Comparison of ENCODE assay signal across 16 mouse cellular contexts in the genomic region with DNA sequence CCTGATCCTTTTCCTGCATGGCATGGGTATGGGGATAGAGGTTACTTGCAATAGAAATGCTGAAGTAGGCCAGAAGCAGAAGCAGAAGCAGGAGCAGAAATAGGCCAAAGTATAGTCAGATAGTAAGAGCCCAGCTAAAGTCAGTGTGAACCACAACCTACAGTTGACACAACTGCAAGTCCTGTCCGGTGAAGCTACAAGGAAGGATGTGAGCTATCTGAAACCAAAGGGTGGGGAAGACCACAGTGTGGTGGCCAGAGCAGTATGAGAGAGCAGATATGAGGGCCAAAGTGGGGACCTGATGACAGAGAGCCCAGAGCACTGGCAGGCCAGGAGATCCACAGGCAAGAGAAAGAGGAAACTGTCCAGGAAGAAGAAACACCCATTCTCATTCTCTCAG.
DNase-seq lines count a peak whose midpoint lies in the region; ATAC-seq and TF ChIP-seq lines count a peak whose summit lies in the region.
"Had no signal": no experiment of that assay in that cellular context is flagged by ENCODE, and none has a peak within 500 bp of the region (broad histone marks: within the 10 kb centered on the region; RNA-seq: fewer than 3 reads in every experiment).

No protein-coding gene starts in this region.

- peak overlapping the region; percentile 84 for H3K27ac ChIP-seq in MEL (ENCODE audit: control insufficient read depth, low read depth, low read length)
- H3K27ac ChIP-seq in heart, embryonic 11.5 days (ENCODE audit: low read depth, low read length) = no peak overlapping the region
- H3K27ac ChIP-seq: embryonic facial prominence, embryonic 13.5 days; heart, embryonic 13.5 days; hindbrain, embryonic 12.5 days; hindbrain, postnatal 0 days had no signal

- no peaks in the 10 kb centered on the region for H3K9me3 ChIP-seq in MEL (replicated peaks; ENCODE audit: insufficient read depth, low read length)
- no peaks in the 10 kb centered on the region for H3K9me3 ChIP-seq in heart, embryonic 11.5 days (replicated peaks; ENCODE audit: control insufficient read depth, low read length)
- H3K9me3 ChIP-seq: embryonic facial prominence, embryonic 13.5 days; heart, embryonic 13.5 days; hindbrain, embryonic 12.5 days had no signal

- TF ChIP-seq RAD21 in MEL (IDR thresholded peaks at IDR 0.05; ENCODE audit: low read depth, low read length) = no peak

- H3K9ac ChIP-seq in MEL (ENCODE audit: control insufficient read depth, low read depth, low read length, poor library complexity, severe bottlenecking) = no peak overlapping the region
- H3K9ac ChIP-seq in heart, embryonic 11.5 days (ENCODE audit: low read depth, low read length) = no peak overlapping the region
- H3K9ac ChIP-seq: embryonic facial prominence, embryonic 13.5 days; heart, embryonic 13.5 days; hindbrain, embryonic 12.5 days had no signal

- peak; percentile 90 to 95 for TF ChIP-seq EP300 in MEL (IDR thresholded peaks at IDR 0.05; ENCODE audit: low read depth in 1 of 2, low read length in 2 of 2)

- TF ChIP-seq POLR2A in MEL (IDR thresholded peaks at IDR 0.05; ENCODE audit: control insufficient read depth in 1 of 2, insufficient read depth in 1 of 2, low read depth in 1 of 2, low read length in 2 of 2, poor library complexity in 1 of 2) = peak in 1 of 2 experiments; percentile 30; a peak in 1 of 4 replicates

- H3K27me3 ChIP-seq in MEL (ENCODE audit: control insufficient read depth in 1 of 2, insufficient read depth in 2 of 2, low read length in 2 of 2) = no peaks in the 10 kb centered on the region
- H3K27me3 ChIP-seq in heart, embryonic 11.5 days (ENCODE audit: control insufficient read depth, insufficient read depth, low read length) = no peaks in the 10 kb centered on the region
- H3K27me3 ChIP-seq: embryonic facial prominence, embryonic 13.5 days; heart, embryonic 13.5 days; hindbrain, embryonic 12.5 days had no signal

- ATAC-seq in common myeloid progenitor, adult 5-6 weeks (replicated peaks; ENCODE audit: low read depth, poor library complexity, severe bottlenecking) = peak; percentile 89
- peak; percentile 83 for ATAC-seq in megakaryocyte, adult 5-6 weeks (ENCODE audit: poor library complexity, severe bottlenecking)
- ATAC-seq in heart, embryonic 11.5 days (replicated peaks; ENCODE audit: insufficient number of reproducible peaks, low FRiP score, low TSS enrichment) = no peak
- ATAC-seq: forebrain, embryonic 14.5 days; hindbrain, postnatal 0 days had no signal

- no peak overlapping the region for H3K4me2 ChIP-seq in heart, embryonic 11.5 days
- H3K4me2 ChIP-seq: embryonic facial prominence, embryonic 13.5 days; heart, embryonic 13.5 days; hindbrain, embryonic 12.5 days had no signal

- H3K79me2 ChIP-seq in MEL (ENCODE audit: control insufficient read depth, insufficient read depth, low read length, poor library complexity) = no peaks in the 10 kb centered on the region

- WGBS in heart, embryonic 11.5 days (ENCODE audit: insufficient replicate concordance) = 70% methylated on average over 1 of the region's 1 CpGs

- H3K4me1 ChIP-seq in MEL (ENCODE audit: control insufficient read depth in 1 of 2, insufficient read depth in 2 of 2, low read length in 2 of 2) = peaks cover 3 to 22% of the 10 kb centered on the region in 2 experiments; a peak in 3 of 4 replicates
- peaks cover 8% of the 10 kb centered on the region; the same call in 1 of the 2 replicates for H3K4me1 ChIP-seq in heart, embryonic 11.5 days (ENCODE audit: control insufficient read depth, insufficient read depth, low read length)

- no peak overlapping the region for H3K4me3 ChIP-seq in MEL (ENCODE audit: control insufficient read depth in 1 of 2, insufficient read depth in 1 of 2, low read depth in 2 of 2, low read length in 2 of 2)
- no peak overlapping the region for H3K4me3 ChIP-seq in heart, embryonic 11.5 days (ENCODE audit: low read depth, low read length)
- H3K4me3 ChIP-seq: embryonic facial prominence, embryonic 13.5 days; heart, embryonic 13.5 days; hindbrain, embryonic 12.5 days had no signal

- DNase-seq in MEL (ENCODE audit: low read depth, low spot score) = peak; percentile 84
- no peak for DNase-seq in gastrocnemius, postnatal 4 days (ENCODE audit: low spot score in 2 of 2)
- DNase-seq in kidney, adult 9 months = no peak
- DNase-seq: adrenal gland, postnatal 14 days; cerebellum, adult 11-12 months; cerebellum, adult 9-10 months; cerebellum, postnatal 25 days; heart, postnatal 36 days had no signal

- peaks cover 0 to 16% of the 10 kb centered on the region in 2 experiments; a peak in 2 of 4 replicates for H3K36me3 ChIP-seq in MEL (ENCODE audit: control insufficient read depth in 1 of 2, insufficient read depth in 2 of 2, low read length in 2 of 2)
- no peaks in the 10 kb centered on the region for H3K36me3 ChIP-seq in heart, embryonic 11.5 days (ENCODE audit: control insufficient read depth, insufficient read depth, low read length)
- H3K36me3 ChIP-seq: embryonic facial prominence, embryonic 13.5 days; heart, embryonic 13.5 days; hindbrain, embryonic 12.5 days had no signal

- no peak for TF ChIP-seq CTCF in MEL (IDR thresholded peaks at IDR 0.05 in 2 of 3, conservative IDR thresholded peaks at IDR 0.05 in 1 of 3; ENCODE audit: control insufficient read depth in 1 of 3, insufficient read depth in 1 of 3, low read depth in 2 of 3, low read length in 3 of 3, poor library complexity in 1 of 3, severe bottlenecking in 1 of 3)

TF ChIP-seq in MEL, 35 proteins besides CTCF, POLR2A, EP300 and RAD21:
- TF ChIP-seq POLR2AphosphoS2 (IDR thresholded peaks at IDR 0.05; ENCODE audit: low read length) = no peak
- TF ChIP-seq TAL1 (IDR thresholded peaks at IDR 0.05; ENCODE audit: low read length) = peak; percentile 32; the same call in 1 of the 2 replicates
- TF ChIP-seq BHLHE40 (IDR thresholded peaks at IDR 0.05; ENCODE audit: borderline replicate concordance, low read depth, low read length) = no peak
- peak; percentile 84 for TF ChIP-seq TCF12 (IDR thresholded peaks at IDR 0.05; ENCODE audit: low read depth, low read length)
- TF ChIP-seq MYB (IDR thresholded peaks at IDR 0.05; ENCODE audit: low read depth, low read length) = peak; percentile 77
- TF ChIP-seq RCOR1 (IDR thresholded peaks at IDR 0.05; ENCODE audit: low read depth, low read length) = peak; percentile 51; the same call in 1 of the 2 replicates
- TF ChIP-seq GATA1 (IDR thresholded peaks at IDR 0.05; ENCODE audit: low read depth, low read length) = peak; percentile 64
- peak; percentile 55 for TF ChIP-seq SIN3A (IDR thresholded peaks at IDR 0.05; ENCODE audit: low read length)
- 0 out of 2 replicates have a peak, but pooled peaks have one; percentile 23 for TF ChIP-seq MAZ (IDR thresholded peaks at IDR 0.05; ENCODE audit: low read depth, low read length)
- TF ChIP-seq ETS1 (IDR thresholded peaks at IDR 0.05; ENCODE audit: low read depth, low read length) = peak; percentile 62; the same call in 1 of the 2 replicates
- TF ChIP-seq UBTF (IDR thresholded peaks at IDR 0.05; ENCODE audit: borderline replicate concordance, insufficient read depth, low read depth, low read length) = no peak
